Mouse (Mus musculus) 3T3-L1 (cell line): Measurements from ENCODE around the gene Vps13a.

Experiments used
- DNase-seq: peaks from one replicate; pipeline ENCODE4 v3.0.0-alpha.2; 2015; ENCODE audit warnings: low read depth, low spot score

The Vps13a gene

DNA sequence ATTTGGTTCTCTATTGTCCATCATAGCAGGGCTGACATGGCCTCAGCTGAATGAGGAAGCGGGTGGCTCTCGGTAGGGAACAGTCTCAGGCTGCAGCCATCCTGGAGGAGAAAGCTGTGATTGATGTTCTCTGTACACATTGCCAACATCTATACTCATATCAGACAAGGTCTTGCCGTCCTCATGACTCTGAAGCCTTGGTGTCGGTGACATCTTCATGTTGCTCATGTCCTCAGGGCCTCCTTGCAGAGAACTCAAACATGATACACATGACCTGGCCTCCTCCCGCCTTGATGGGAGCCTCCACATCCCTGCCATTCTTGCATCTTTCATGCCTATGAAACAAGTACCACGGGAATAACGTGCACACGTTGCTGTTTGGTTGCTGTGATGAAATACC, 200.2 kb downstream of the Vps13a start:
- DNase-seq = no peak

DNA sequence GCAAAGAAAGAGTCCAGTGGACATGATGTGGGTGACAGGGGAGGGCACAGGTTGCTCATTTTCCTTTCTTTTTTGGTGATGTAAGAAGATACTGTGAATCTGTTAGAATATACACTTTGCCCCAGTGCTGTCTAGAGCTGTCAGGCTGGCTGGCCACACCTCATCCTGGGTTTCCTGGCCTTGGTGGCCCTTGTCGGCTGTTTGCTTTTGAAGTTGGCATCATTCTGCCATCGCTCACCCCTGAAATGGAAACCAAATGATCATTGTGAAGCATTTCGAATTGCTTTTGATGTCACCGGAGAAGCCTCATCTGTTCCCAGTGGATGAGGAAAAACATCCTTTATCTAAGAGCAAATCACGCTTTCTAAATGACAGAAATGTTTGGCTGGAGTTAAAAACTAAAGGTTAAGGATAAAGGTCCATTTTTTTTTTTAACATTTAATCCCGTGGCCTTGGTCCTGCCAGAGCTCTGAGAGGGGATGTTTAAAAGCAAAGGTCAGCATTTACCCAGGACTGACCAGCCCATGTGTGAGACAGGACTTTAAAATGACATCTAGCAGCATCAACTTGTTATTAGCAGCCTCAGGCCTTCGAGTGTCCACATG, 201.0 kb downstream of the Vps13a start:
- DNase-seq = no peak

DNA sequence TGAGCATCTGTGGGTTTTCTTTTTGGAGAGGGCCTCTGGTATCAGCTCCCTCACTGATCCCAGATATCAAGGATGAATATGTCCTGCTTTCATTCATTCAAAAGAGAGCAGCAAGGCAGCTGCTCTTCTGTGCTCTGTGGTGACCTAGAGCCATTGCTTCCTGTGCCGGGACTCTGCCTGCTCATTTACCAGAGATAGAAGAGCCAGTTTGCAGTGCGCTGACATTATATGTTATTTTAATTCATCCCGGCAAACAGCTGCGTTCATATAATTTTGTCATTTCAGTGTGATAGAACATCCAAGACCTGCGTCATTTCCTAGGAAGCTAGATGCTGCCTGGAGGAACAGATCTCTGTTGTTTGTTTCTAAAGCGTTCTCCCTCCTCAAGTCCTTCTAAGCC, 203.9 kb downstream of the Vps13a start:
- DNase-seq = no peak
